Mouse (Mus musculus): ENCODE results near the gene Arid3b. TPM values are rescaled to one million over a fixed set of nuclear protein-coding genes. Genes with fewer than 3 reads are reported as not detected.

Arid3b gene
- total and polyA plus RNA-seq, 3 experiments: 16.7 to 105 (median 33.4) TPM

DNA sequence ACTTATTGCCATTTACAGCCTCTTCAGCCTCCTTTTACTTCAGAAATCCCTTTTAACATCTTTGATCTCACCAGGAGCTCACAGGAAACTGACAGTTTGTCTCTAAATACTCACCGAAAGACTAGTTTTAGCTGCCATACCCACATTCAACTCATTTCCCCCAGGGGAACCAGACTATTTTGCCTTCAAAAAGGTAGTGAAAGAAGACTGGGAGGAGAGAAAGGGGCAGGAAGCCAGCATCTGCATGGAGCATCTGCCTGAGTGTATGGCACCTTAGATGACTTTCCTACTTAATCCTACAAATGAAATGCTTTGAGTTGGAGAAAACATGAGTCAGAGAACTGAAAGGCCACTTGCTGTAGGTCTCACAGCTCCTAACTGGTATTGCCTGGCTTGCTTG lies 22.6 kb downstream of the Arid3b start:
- Histone ChIP-seq H3K27ac (ENCODE audit: insufficient read depth, low read depth) (peak overlapping the region; percentile 66), H3K9me3 (replicated peaks; ENCODE audit: low read length) (no peaks in the 10 kb centered on the region), H3K36me3 (replicated peaks in 1 of 2; ENCODE audit: control insufficient read depth in 1 of 2, insufficient read depth in 1 of 2, low read length in 1 of 2) (peaks cover 22 to 74% of the 10 kb centered on the region in 2 experiments), H3K4me1 (ENCODE audit: control insufficient read depth in 1 of 2, insufficient read depth in 2 of 2) (peaks cover 33 to 99% of the 10 kb centered on the region in 2 experiments), H3K4me3 (replicated peaks in 1 of 3; ENCODE audit: low read depth in 2 of 3, low read length in 2 of 3, poor library complexity in 1 of 3) (no peak overlapping the region), H3K27me3 (replicated peaks) (no peaks in the 10 kb centered on the region), H3K9ac (ENCODE audit: insufficient read depth, low read depth) (0 out of 2 replicates have a peak overlapping the region, but pooled peaks have one; percentile 30), H3K4me2 (ENCODE audit: insufficient read depth, low read depth, poor library complexity, severe bottlenecking) (peak overlapping the region; percentile 60), H3K79me2 (replicated peaks; ENCODE audit: control insufficient read depth, extremely low read depth, insufficient read depth, poor library complexity, severe bottlenecking) (peaks cover 91% of the 10 kb centered on the region)
- TF ChIP-seq USF1 (IDR thresholded peaks at IDR 0.05; ENCODE audit: low read depth, low read length): no peak
- TF ChIP-seq ELF1 (IDR thresholded peaks at IDR 0.05; ENCODE audit: low read depth, low read length): no peak
- TF ChIP-seq ZKSCAN1 (IDR thresholded peaks at IDR 0.05; ENCODE audit: borderline replicate concordance, low read depth, low read length): no peak
- peak; percentile 64; the same call in 1 of the 2 replicates for TF ChIP-seq MYC (IDR thresholded peaks at IDR 0.05; ENCODE audit: low read depth, low read length)
- no peak for TF ChIP-seq KAT2A (IDR thresholded peaks at IDR 0.05; ENCODE audit: insufficient replicate concordance, low read length)
- no peak for TF ChIP-seq ZNF384 (IDR thresholded peaks at IDR 0.05; ENCODE audit: low read depth, low read length)
- no peak for TF ChIP-seq ZMIZ1 (IDR thresholded peaks at IDR 0.05; ENCODE audit: low read depth, low read length)
- 0 out of 2 replicates have a peak, but pooled peaks have one; percentile 4 for TF ChIP-seq MAFK (IDR thresholded peaks at IDR 0.05; ENCODE audit: insufficient replicate concordance, low read length)
- no peak for TF ChIP-seq HCFC1 (IDR thresholded peaks at IDR 0.05; ENCODE audit: low read depth, low read length)
- TF ChIP-seq POLR2AphosphoS2 (IDR thresholded peaks at IDR 0.05; ENCODE audit: low read depth, low read length): no peak
- TF ChIP-seq MAX (IDR thresholded peaks at IDR 0.05; ENCODE audit: low read length): 0 out of 2 replicates have a peak, but pooled peaks have one; percentile 36
- TF ChIP-seq JUND (conservative IDR thresholded peaks at IDR 0.05; ENCODE audit: low read depth, low read length): 0 out of 2 replicates have a peak, but pooled peaks have one; percentile 37
- no peak for TF ChIP-seq CHD2 (IDR thresholded peaks at IDR 0.05; ENCODE audit: low read length)
- TF ChIP-seq JUN (IDR thresholded peaks at IDR 0.05; ENCODE audit: insufficient read depth, low read depth, low read length): no peak
- TF ChIP-seq SMC3 (IDR thresholded peaks at IDR 0.05; ENCODE audit: low read depth, low read length): peak; percentile 7; the same call in 1 of the 2 replicates
- no peak for TF ChIP-seq CTCF (conservative IDR thresholded peaks at IDR 0.05 in 1 of 2, IDR thresholded peaks at IDR 0.05 in 1 of 2; ENCODE audit: low read depth in 2 of 2, low read length in 2 of 2)
- TF ChIP-seq BHLHE40 (IDR thresholded peaks at IDR 0.05; ENCODE audit: low read depth, low read length): 0 out of 2 replicates have a peak, but pooled peaks have one; percentile 16
- TF ChIP-seq MEF2A (IDR thresholded peaks at IDR 0.05; ENCODE audit: borderline replicate concordance, low read depth, low read length): peak; percentile 85
- no peak for TF ChIP-seq UBTF (IDR thresholded peaks at IDR 0.05; ENCODE audit: low read depth, low read length)
- TF ChIP-seq POLR2A (IDR thresholded peaks at IDR 0.05; ENCODE audit: low read depth, low read length): no peak
- TF ChIP-seq CHD1 (IDR thresholded peaks at IDR 0.05; ENCODE audit: low read depth, low read length): no peak
- no peak for TF ChIP-seq E2F4 (IDR thresholded peaks at IDR 0.05; ENCODE audit: insufficient replicate concordance, low read depth, low read length)
- TF ChIP-seq RCOR1 (conservative IDR thresholded peaks at IDR 0.05; ENCODE audit: low read depth, low read length): 0 out of 2 replicates have a peak, but pooled peaks have one; percentile 43
- no peak for TF ChIP-seq USF2 (conservative IDR thresholded peaks at IDR 0.05; ENCODE audit: low read depth, low read length)
- no peak for TF ChIP-seq MAZ (IDR thresholded peaks at IDR 0.05; ENCODE audit: low read depth, low read length)
- no peak for TF ChIP-seq NRF1 (IDR thresholded peaks at IDR 0.05; ENCODE audit: low read depth, low read length)
- no peak for TF ChIP-seq RAD21 (IDR thresholded peaks at IDR 0.05; ENCODE audit: low read depth, low read length)
- TF ChIP-seq EP300 (IDR thresholded peaks at IDR 0.05; ENCODE audit: low read length): peak; percentile 86
- TF ChIP-seq TBP (conservative IDR thresholded peaks at IDR 0.05; ENCODE audit: low read depth, low read length): 0 out of 2 replicates have a peak, but pooled peaks have one; percentile 16
- peak; percentile 43 for TF ChIP-seq SIN3A (IDR thresholded peaks at IDR 0.05; ENCODE audit: low read length)
- TF ChIP-seq PAX5 (IDR thresholded peaks at IDR 0.05; ENCODE audit: low read length): no peak
- peak; percentile 49; the same call in 1 of the 2 replicates for TF ChIP-seq TCF12 (IDR thresholded peaks at IDR 0.05; ENCODE audit: low read depth, low read length)
- TF ChIP-seq ETS1 (conservative IDR thresholded peaks at IDR 0.05; ENCODE audit: low read depth, low read length): peak; percentile 61
- no peak for TF ChIP-seq ZC3H11A (IDR thresholded peaks at IDR 0.05; ENCODE audit: low read depth, low read length)
- TF ChIP-seq NELFE (IDR thresholded peaks at IDR 0.05; ENCODE audit: low read depth, low read length): no peak
- no peak for TF ChIP-seq GABPA (IDR thresholded peaks at IDR 0.05; ENCODE audit: insufficient replicate concordance, low read depth, low read length)
- no peak for TF ChIP-seq MXI1 (IDR thresholded peaks at IDR 0.05; ENCODE audit: low read depth, low read length)
- peak; percentile 43; the same call in 1 of the 2 replicates for TF ChIP-seq IRF4 (IDR thresholded peaks at IDR 0.05; ENCODE audit: low read depth, low read length)
- dilution Hi-C loops (cut with MboI; ENCODE audit: extremely low pct_ligation_motif_present, extremely low pct_unique_long_range_greater_than_20kb, low sequenced_read_pairs) (no loop called here), in situ Hi-C loops (cut with MboI; ENCODE audit: low pct_ligation_motif_present, low pct_unique_long_range_greater_than_20kb, low sequenced_read_pairs) (loop anchor here (25.0 kb wide), 1 partner anchor 448 kb away; the partner anchor contains the start of gene Stoml1)
- DNase-seq (ENCODE audit: extremely low read depth): peak; percentile 51
